Mouse (Mus musculus) heart, adult 8-10 months (tissue): ENCODE data around the gene Klc2. TPM values are rescaled to one million over a fixed set of nuclear protein-coding genes. Genes with fewer than 3 reads are reported as not detected.

Source experiments
- total RNA-seq, 4 experiments: library from RNA; stranded (reverse); gene quantifications; 2 replicates each; pipeline ENCODE4 v1.2.4; 2022

The Klc2 gene
- total RNA-seq, 4 experiments from 2014 or later, result 52.1 to 60.3 (median 58.6) TPM

Other genes with a start within 250 kb of the Klc2 start
- gene Actn3, start 240.7 kb downstream of the Klc2 start, total RNA-seq, result 1 to 10 TPM; 2.0 to 4.3 (median 2.6) TPM
- 1 to 10 TPM; 2.8 to 4.2 (median 3.4) TPM for gene Zdhhc24, start 239.9 kb downstream of the Klc2 start, total RNA-seq
- gene Bbs1, start 211.9 kb downstream of the Klc2 start, total RNA-seq, result 1 to 10 TPM; 2.6 to 3.2 (median 2.9) TPM
- gene Dpp3, start 190.3 kb downstream of the Klc2 start, total RNA-seq, result 10 to 100 TPM; 17.0 to 20.0 (median 18.3) TPM
- gene Peli3, start 175.4 kb downstream of the Klc2 start, total RNA-seq, result 1 to 10 TPM; 3.8 to 7.6 (median 5.2) TPM
- gene Mrpl11, start 156.4 kb downstream of the Klc2 start, total RNA-seq, result 10 to 100 TPM; 62.8 to 74.0 (median 69.9) TPM
- gene Npas4, start 128.2 kb downstream of the Klc2 start, total RNA-seq, result under 1 TPM in 1 of 4 experiments, not detected in 3; 0.08 TPM
- gene Slc29a2, start 94.7 kb downstream of the Klc2 start, total RNA-seq, result 10 to 100 TPM in 2 of 4 experiments, 1 to 10 TPM in 2; 8.8 to 11.9 (median 10.6) TPM
- 10 to 100 TPM; 45.0 to 47.2 (median 45.6) TPM for gene B4gat1, start 79.7 kb downstream of the Klc2 start, total RNA-seq
- gene AC124502.3, start 79.7 kb downstream of the Klc2 start, total RNA-seq, result 1 to 10 TPM; 2.4 to 3.4 (median 2.6) TPM
- 10 to 100 TPM; 13.0 to 17.6 (median 15.6) TPM for gene Brms1, start 77.2 kb downstream of the Klc2 start, total RNA-seq
- 1 to 10 TPM in 3 of 4 experiments, under 1 TPM in 1; 0.79 to 2.6 (median 2.0) TPM for gene Rin1, start 68.1 kb downstream of the Klc2 start, total RNA-seq
- gene Cd248, start 50.5 kb downstream of the Klc2 start, total RNA-seq, result 1 to 10 TPM; 6.8 to 9.3 (median 8.7) TPM
- gene Tmem151a, start 33.0 kb downstream of the Klc2 start, total RNA-seq, result 1 to 10 TPM; 2.1 to 3.9 (median 3.2) TPM
- gene Yif1a, start 30.0 kb downstream of the Klc2 start, total RNA-seq, result 100 to 1,000 TPM; 104 to 113 (median 111) TPM
- under 1 TPM in 2 of 4 experiments, not detected in 2; 0.19 to 0.27 TPM for gene Cnih2, start 20.0 kb downstream of the Klc2 start, total RNA-seq
- gene Rab1b, start 11.5 kb downstream of the Klc2 start, total RNA-seq, result 100 to 1,000 TPM; 185 to 214 (median 210) TPM
- gene Pacs1, start 154.6 kb upstream of the Klc2 start, total RNA-seq, result 10 to 100 TPM; 18.6 to 21.9 (median 20.8) TPM
- 100 to 1,000 TPM; 108 to 125 (median 119) TPM for gene Sf3b2, start 176.9 kb upstream of the Klc2 start, total RNA-seq
- gene Gal3st3, start 179.8 kb upstream of the Klc2 start, total RNA-seq, result 10 to 100 TPM; 22.3 to 32.9 (median 25.1) TPM
- not detected for gene Catsper1, start 217.2 kb upstream of the Klc2 start, total RNA-seq
- gene Cst6, start 231.0 kb upstream of the Klc2 start, total RNA-seq, result 10 to 100 TPM; 17.0 to 27.2 (median 23.5) TPM
- 10 to 100 TPM; 15.7 to 21.5 (median 19.6) TPM for gene Eif1ad, start 248.2 kb upstream of the Klc2 start, total RNA-seq
- gene Banf1, start 248.6 kb upstream of the Klc2 start, total RNA-seq, result 100 to 1,000 TPM; 110 to 123 (median 117) TPM